ENCODE assay signal across 8 mouse cellular contexts in the genomic region with DNA sequence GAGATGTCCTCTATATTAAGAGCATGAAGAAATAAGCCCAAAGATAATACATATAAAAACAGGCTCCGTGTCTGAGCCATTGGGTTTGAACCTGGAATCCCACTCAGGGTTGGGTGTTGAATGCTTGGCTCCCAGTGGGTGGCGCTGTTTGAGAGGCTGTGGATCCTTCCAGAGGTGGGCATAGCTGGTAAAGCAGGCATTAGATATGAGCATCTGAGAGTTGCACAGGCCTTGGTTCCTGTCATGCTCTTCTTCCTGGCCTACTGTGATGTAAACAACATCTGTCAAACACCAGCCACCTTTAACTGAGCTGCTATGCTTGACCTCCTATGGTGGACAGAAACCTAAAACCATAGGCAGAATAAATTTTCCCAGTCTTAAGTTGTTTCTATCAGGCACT. TPM values are rescaled to one million over a fixed set of nuclear protein-coding genes. Genes with fewer than 3 reads are reported as not detected.
DNase-seq lines count a peak whose midpoint lies in the region; ATAC-seq and TF ChIP-seq lines count a peak whose summit lies in the region.

No protein-coding gene starts in this region.

- WGBS in thymus, adult 2 months: 95% methylated on average over 2 of the region's 2 CpGs
- WGBS in forebrain, embryonic 15.5 days: 40% methylated on average over 2 of the region's 2 CpGs

- TF ChIP-seq CTCF in thymus, adult 2 months (IDR thresholded peaks at IDR 0.05; ENCODE audit: borderline replicate concordance, control insufficient read depth, extremely low read depth, insufficient read depth, low read length, poor library complexity): no peak

- no peaks in the 10 kb centered on the region for H3K4me1 ChIP-seq in thymus, adult 2 months (replicated peaks; ENCODE audit: control insufficient read depth, insufficient read depth, low read length)
- peaks cover 29% of the 10 kb centered on the region for H3K4me1 ChIP-seq in forebrain, embryonic 15.5 days

- 0 out of 2 replicates have a peak overlapping the region, but pooled peaks have one; percentile 32 for H3K4me2 ChIP-seq in forebrain, embryonic 15.5 days (replicated peaks)

- peak; percentile 6 for DNase-seq in kidney, postnatal 10 days
- DNase-seq in kidney, adult 8-10 months: no peak
- DNase-seq in thymus, adult 2 months: peak; percentile 24
- DNase-seq in thymus, adult 18-20 months: no peak
- no peak for DNase-seq in ovary, postnatal 10 days (ENCODE audit: low spot score)
- no peak for DNase-seq in spleen, postnatal 14 days (ENCODE audit: low spot score in 2 of 2)

- no peak overlapping the region for H3K27ac ChIP-seq in thymus, adult 2 months (ENCODE audit: control insufficient read depth, insufficient read depth, low read length)
- H3K27ac ChIP-seq in forebrain, embryonic 15.5 days (replicated peaks): peak overlapping the region; percentile 47

- no peaks in the 10 kb centered on the region for H3K9me3 ChIP-seq in forebrain, embryonic 15.5 days

- no peak overlapping the region for H3K9ac ChIP-seq in forebrain, embryonic 15.5 days (replicated peaks)

- no peaks in the 10 kb centered on the region for H3K27me3 ChIP-seq in thymus, adult 2 months (ENCODE audit: control insufficient read depth, insufficient read depth, low read length)
- no peaks in the 10 kb centered on the region for H3K27me3 ChIP-seq in forebrain, embryonic 15.5 days

- H3K36me3 ChIP-seq in thymus, adult 2 months (ENCODE audit: control insufficient read depth, insufficient read depth, low read length): peaks cover 20% of the 10 kb centered on the region
- H3K36me3 ChIP-seq in forebrain, embryonic 15.5 days: no peaks in the 10 kb centered on the region

- H3K4me3 ChIP-seq in thymus, adult 2 months (ENCODE audit: control insufficient read depth, insufficient read depth, low read length): no peak overlapping the region
- no peak overlapping the region for H3K4me3 ChIP-seq in forebrain, embryonic 15.5 days

- ATAC-seq in forebrain, embryonic 15.5 days (replicated peaks): no peak
- no peak for ATAC-seq in monocyte, adult 5-6 weeks (replicated peaks; ENCODE audit: insufficient number of reproducible peaks, low FRiP score, low TSS enrichment, poor library complexity, severe bottlenecking)

- no peak for TF ChIP-seq POLR2A in thymus, adult 2 months (IDR thresholded peaks at IDR 0.05; ENCODE audit: control insufficient read depth, extremely low read depth, insufficient read depth, low read length, poor library complexity)

RNA-seq across cellular contexts. Expression of a gene that starts 38.7 kb away (rescaled TPM):
- polyA plus RNA-seq in thymus, adult 2 months (2012; rRNA removed): 0.05 and 0.07 TPM in 2 replicates
- 1.9 and 2.2 TPM in 2 replicates for polyA plus RNA-seq in forebrain, embryonic 15.5 days (2015; fragmentation: Nextera tagmentation; extraction: Ambion mirVana)
- 0.38 to 1.9 TPM (median 1.3 TPM) in 3 replicates for total RNA-seq in monocyte, adult 5-6 weeks (2017)

Comparison
In these comparisons a context has a peak if more than half of its experiments do, and no peak if none do; other contexts are left out.
1. DNase-seq: peak in kidney, postnatal 10 days (single experiment) and thymus, adult 2 months (single experiment); none in kidney, adult 8-10 months (0 of 2), thymus, adult 18-20 months (0 of 2), ovary, postnatal 10 days (single experiment) and spleen, postnatal 14 days (0 of 2).